Mouse (Mus musculus) stomach, postnatal 0 days (tissue): ENCODE results near the gene Ncoa3. TPM values are rescaled to one million over a fixed set of nuclear protein-coding genes. Genes with fewer than 3 reads are reported as not detected.

ENCODE experiments used
- ATAC-seq: fragments of 200-750 bp; cut with Nextera tagmentation; 2 replicates; pipeline ENCODE4 v1.8.0; 2017; ENCODE audit not compliant: low FRiP score, low TSS enrichment
- DNase-seq: peaks from one replicate; pipeline ENCODE4 v3.0.0-alpha.2; 2016; ENCODE audit warnings: low spot score
- H3K27ac ChIP-seq: fragments of 300-500 bp; sonication (generic); replicated peaks from 2 replicates; pipeline ENCODE4 v1.5.1; 2014; ENCODE audit warnings: mild to moderate bottlenecking, control low read depth
- H3K27me3 ChIP-seq: fragments of 300-500 bp; sonication (generic); 2 replicates; pipeline ENCODE4 v1.6.1; 2014; ENCODE audit warnings: low read length; ENCODE audit not compliant: control insufficient read depth, insufficient read depth
- H3K36me3 ChIP-seq: fragments of 300-500 bp; sonication (generic); 2 replicates; pipeline ENCODE4 v1.6.1; 2014; ENCODE audit warnings: low read length, mixed read lengths; ENCODE audit not compliant: control insufficient read depth, insufficient read depth
- H3K4me1 ChIP-seq: fragments of 300-500 bp; sonication (generic); replicated peaks from 2 replicates; pipeline ENCODE4 v1.6.1; 2014; ENCODE audit warnings: antibody characterized with exemption; ENCODE audit not compliant: control insufficient read depth, insufficient read depth
- H3K4me2 ChIP-seq: fragments of 300-500 bp; sonication (generic); replicated peaks from 2 replicates; pipeline ENCODE4 v1.6.1; 2014; ENCODE audit warnings: low read depth, mild to moderate bottlenecking, control low read depth, moderate library complexity
- H3K4me3 ChIP-seq: fragments of 300-500 bp; sonication (generic); 2 replicates; pipeline ENCODE4 v1.5.1; 2014; ENCODE audit warnings: low read depth, low read length, control low read depth
- H3K9ac ChIP-seq: fragments of 300-500 bp; sonication (generic); 2 replicates; pipeline ENCODE4 v1.6.1; 2014; ENCODE audit warnings: mild to moderate bottlenecking, low read length, control low read depth, mixed read lengths
- H3K9me3 ChIP-seq: fragments of 300-500 bp; sonication (generic); 2 replicates; pipeline ENCODE4 v1.6.1; 2016; ENCODE audit warnings: low read length; ENCODE audit not compliant: control insufficient read depth
- CTCF ChIP-seq: IDR thresholded peaks from 2 replicates; pipeline ENCODE4 v1.5.1; 2016; ENCODE audit warnings: antibody characterized with exemption, low read depth, mild to moderate bottlenecking, moderate library complexity
- EP300 ChIP-seq: optimal IDR thresholded peaks from 2 replicates; pipeline ENCODE3; 2016; ENCODE audit warnings: antibody characterized with exemption
- WGBS: fragments of 180-500 bp; shearing (Covaris S2); extraction: QIAGEN DNeasy Blood & Tissue Kit; methylation state at CpG from one replicate; pipeline ENCODE4 v1.1.7; 2014; 5-methylcytosine and 5-hydroxymethylcytosine counted together
- polyA plus RNA-seq: library from polyadenylated mRNA; unstranded; fragments of >200 nt; fragmentation: Nextera tagmentation; extraction: Ambion mirVana; gene quantifications from 2 replicates; pipeline ENCODE4 v1.2.1, GENCODE M21; 2015

Gene Ncoa3
- polyA plus RNA-seq, 1 experiment from 2014 or later, result 7.5 TPM

DNA sequence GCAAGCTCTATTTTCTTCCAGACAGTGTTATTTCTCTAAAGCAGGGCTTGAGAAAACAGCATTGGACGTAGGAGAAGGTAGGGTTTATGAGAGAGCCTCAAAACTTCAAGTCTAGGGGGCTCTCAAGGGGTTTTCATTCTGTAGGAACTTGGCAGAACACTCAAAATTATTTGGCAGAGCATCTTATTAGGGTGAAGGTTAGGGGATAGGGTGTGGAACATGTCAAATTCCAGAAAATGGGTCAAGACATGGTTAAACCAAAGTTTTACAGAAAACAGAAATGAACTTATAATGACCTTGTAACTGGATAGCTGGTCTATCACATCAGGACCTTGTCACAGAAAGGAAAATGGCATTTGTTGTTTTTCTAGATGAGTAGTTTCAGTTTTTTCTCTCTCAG lies 69.6 kb downstream of the Ncoa3 start:
- H3K4me2 ChIP-seq, result no peak overlapping the region
- no peak for TF ChIP-seq EP300
- no peak for TF ChIP-seq CTCF
- H3K27ac ChIP-seq, result 0 out of 2 replicates have a peak overlapping the region, but pooled peaks have one; percentile 45
- H3K9ac ChIP-seq, result no peak overlapping the region
- H3K4me1 ChIP-seq, result no peaks in the 10 kb centered on the region
- H3K4me3 ChIP-seq, result no peak overlapping the region
- WGBS, result 44% methylated on average over 1 of the region's 1 CpGs
- no peak for ATAC-seq
- peaks cover 24% of the 10 kb centered on the region; the same call in 1 of the 2 replicates for H3K36me3 ChIP-seq
- no peaks in the 10 kb centered on the region for H3K27me3 ChIP-seq
- no peaks in the 10 kb centered on the region for H3K9me3 ChIP-seq
- DNase-seq, result no peak

DNA sequence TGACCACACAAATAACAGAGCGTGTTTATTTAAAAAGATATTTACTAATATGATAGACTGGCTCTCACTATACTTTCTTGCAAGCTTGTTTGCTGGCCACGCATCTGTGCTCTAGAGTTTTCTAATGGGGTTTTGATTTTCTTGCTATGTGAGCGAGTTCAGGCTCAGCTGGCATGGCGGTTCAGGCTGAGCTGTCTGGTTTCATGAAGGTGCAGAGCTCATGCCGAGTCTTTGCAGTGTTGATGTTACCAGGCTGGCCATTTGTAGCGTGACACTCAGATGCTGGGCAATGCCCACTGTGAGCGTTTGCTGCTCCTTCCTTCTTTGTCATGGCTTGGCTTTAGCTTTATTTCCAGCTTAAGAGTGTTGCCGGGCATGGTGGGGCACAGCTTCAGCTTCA lies 70.0 kb downstream of the Ncoa3 start:
- H3K36me3 ChIP-seq, result peaks cover 26% of the 10 kb centered on the region; the same call in 1 of the 2 replicates
- no peaks in the 10 kb centered on the region for H3K4me1 ChIP-seq
- no peaks in the 10 kb centered on the region for H3K27me3 ChIP-seq
- WGBS, result 76% methylated on average over 8 of the region's 8 CpGs
- TF ChIP-seq CTCF (no peak), EP300 (no peak)
- no peak for DNase-seq
- no peak overlapping the region for H3K4me3 ChIP-seq
- peak overlapping the region; percentile 78; the same call in 1 of the 2 replicates for H3K27ac ChIP-seq
- no peaks in the 10 kb centered on the region for H3K9me3 ChIP-seq
- ATAC-seq, result no peak
- no peak overlapping the region for H3K4me2 ChIP-seq
- H3K9ac ChIP-seq, result no peak overlapping the region

DNA sequence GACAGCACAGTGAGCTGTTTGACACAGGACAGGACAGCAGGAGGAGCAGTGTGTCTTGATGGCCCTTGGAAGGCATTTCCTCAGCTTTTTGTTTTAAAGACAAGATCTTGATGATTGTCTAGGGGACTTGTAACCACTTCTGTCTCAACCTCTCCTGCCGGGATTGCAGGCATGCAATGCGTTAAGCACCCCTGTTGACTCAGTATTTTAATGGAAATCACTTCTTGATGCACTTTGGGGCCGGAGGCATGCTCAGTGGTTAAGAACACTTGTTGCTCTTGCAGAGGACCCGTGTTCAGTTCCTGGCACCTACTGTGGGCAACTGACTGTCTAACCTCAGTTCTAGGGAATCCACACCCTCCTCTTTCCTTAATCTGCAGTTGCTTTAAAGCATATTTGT lies 74.0 kb downstream of the Ncoa3 start:
- Histone ChIP-seq H3K4me3 (no peak overlapping the region), H3K27ac (no peak overlapping the region), H3K9ac (no peak overlapping the region), H3K36me3 (peaks cover 36% of the 10 kb centered on the region), H3K4me2 (no peak overlapping the region), H3K27me3 (no peaks in the 10 kb centered on the region), H3K9me3 (no peaks in the 10 kb centered on the region), H3K4me1 (no peaks in the 10 kb centered on the region)
- no peak for ATAC-seq
- no peak for DNase-seq
- TF ChIP-seq CTCF, result no peak
- no peak for TF ChIP-seq EP300
- 87% methylated on average over 4 of the region's 4 CpGs for WGBS

DNA sequence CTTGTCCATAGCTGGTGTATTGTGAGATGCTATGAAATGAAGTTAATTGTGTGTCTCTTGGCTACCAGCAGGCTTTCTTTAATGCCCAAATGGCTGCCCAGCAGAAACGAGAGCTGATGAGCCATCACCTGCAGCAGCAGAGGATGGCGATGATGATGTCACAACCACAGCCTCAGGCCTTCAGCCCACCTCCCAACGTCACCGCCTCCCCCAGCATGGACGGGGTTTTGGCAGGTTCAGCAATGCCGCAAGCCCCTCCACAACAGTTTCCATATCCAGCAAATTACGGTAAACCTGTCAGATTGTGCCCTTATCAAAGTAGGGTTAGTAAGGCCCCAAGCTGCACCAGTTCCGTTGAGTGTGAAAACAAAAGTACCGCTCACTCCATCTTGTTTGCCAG lies 75.8 kb downstream of the Ncoa3 start:
- Histone ChIP-seq H3K27me3 (no peaks in the 10 kb centered on the region), H3K4me3 (no peak overlapping the region), H3K36me3 (peaks cover 40% of the 10 kb centered on the region), H3K4me1 (no peaks in the 10 kb centered on the region), H3K9me3 (no peaks in the 10 kb centered on the region), H3K9ac (no peak overlapping the region), H3K4me2 (no peak overlapping the region), H3K27ac (no peak overlapping the region)
- DNase-seq (no peak), ATAC-seq (no peak)
- WGBS, result 86% methylated on average over 9 of the region's 9 CpGs
- TF ChIP-seq CTCF (no peak), EP300 (no peak)

DNA sequence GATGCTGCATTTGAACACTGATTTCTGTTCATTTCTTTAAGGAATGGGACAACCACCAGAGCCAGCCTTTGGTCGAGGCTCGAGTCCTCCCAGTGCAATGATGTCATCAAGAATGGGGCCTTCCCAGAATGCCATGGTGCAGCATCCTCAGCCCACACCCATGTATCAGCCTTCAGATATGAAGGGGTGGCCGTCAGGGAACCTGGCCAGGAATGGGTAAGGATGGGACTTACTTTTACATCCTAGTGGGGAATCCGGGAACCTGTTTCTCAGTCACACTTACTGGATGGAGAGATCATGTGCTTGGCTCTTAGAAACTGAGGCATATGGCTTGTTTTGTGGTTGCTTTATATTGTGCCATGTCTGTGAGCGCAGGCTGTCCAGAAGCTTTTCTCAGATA lies 76.7 kb downstream of the Ncoa3 start:
- no peaks in the 10 kb centered on the region for H3K9me3 ChIP-seq
- H3K9ac ChIP-seq, result no peak overlapping the region
- H3K4me1 ChIP-seq, result no peaks in the 10 kb centered on the region
- 77% methylated on average over 5 of the region's 5 CpGs for WGBS
- H3K4me3 ChIP-seq, result no peak overlapping the region
- no peak overlapping the region for H3K4me2 ChIP-seq
- ATAC-seq (no peak), DNase-seq (no peak)
- H3K36me3 ChIP-seq, result peaks cover 40% of the 10 kb centered on the region
- H3K27me3 ChIP-seq, result no peaks in the 10 kb centered on the region
- TF ChIP-seq CTCF (no peak), EP300 (no peak)
- H3K27ac ChIP-seq, result no peak overlapping the region

DNA sequence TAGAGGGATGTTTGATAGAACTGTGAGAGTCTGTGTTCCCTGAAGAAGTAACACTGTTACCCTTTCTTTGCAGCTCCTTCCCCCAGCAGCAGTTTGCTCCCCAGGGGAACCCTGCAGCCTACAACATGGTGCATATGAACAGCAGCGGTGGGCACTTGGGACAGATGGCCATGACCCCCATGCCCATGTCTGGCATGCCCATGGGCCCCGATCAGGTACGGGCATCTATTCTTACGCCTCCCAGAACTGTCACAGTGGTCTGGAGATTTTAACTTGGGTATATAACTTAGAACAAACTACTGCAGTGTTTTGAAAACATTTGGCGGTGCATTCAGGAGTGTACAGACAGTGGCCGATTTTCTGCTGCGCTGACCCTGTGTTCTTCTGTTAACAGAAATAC lies 77.3 kb downstream of the Ncoa3 start:
- DNase-seq, result no peak
- no peaks in the 10 kb centered on the region for H3K9me3 ChIP-seq
- no peak for ATAC-seq
- no peaks in the 10 kb centered on the region for H3K4me1 ChIP-seq
- H3K4me2 ChIP-seq, result no peak overlapping the region
- no peak overlapping the region for H3K27ac ChIP-seq
- H3K4me3 ChIP-seq, result no peak overlapping the region
- H3K9ac ChIP-seq, result no peak overlapping the region
- H3K27me3 ChIP-seq, result no peaks in the 10 kb centered on the region
- peaks cover 43% of the 10 kb centered on the region for H3K36me3 ChIP-seq
- TF ChIP-seq EP300 (no peak), CTCF (no peak)
- whole genome bisulfite sequencing, result 87% methylated on average over 7 of the region's 7 CpGs
